Mouse (Mus musculus) NIH3T3 (cell line): ENCODE measurements around the gene Zfp296.
A peak's percentile ranks its signal among the peaks of the same experiment; 100 is the strongest.
"Not testable (repeated sequence)": the region's sequence is repeated elsewhere in the genome, so short reads cannot be mapped to it uniquely, and the experiment has no call there.

Experiments
- DNase-seq: peaks from one replicate; pipeline ENCODE4 v3.0.0-alpha.2; 2012; ENCODE audit warnings: low read depth

Gene Zfp296

DNA sequence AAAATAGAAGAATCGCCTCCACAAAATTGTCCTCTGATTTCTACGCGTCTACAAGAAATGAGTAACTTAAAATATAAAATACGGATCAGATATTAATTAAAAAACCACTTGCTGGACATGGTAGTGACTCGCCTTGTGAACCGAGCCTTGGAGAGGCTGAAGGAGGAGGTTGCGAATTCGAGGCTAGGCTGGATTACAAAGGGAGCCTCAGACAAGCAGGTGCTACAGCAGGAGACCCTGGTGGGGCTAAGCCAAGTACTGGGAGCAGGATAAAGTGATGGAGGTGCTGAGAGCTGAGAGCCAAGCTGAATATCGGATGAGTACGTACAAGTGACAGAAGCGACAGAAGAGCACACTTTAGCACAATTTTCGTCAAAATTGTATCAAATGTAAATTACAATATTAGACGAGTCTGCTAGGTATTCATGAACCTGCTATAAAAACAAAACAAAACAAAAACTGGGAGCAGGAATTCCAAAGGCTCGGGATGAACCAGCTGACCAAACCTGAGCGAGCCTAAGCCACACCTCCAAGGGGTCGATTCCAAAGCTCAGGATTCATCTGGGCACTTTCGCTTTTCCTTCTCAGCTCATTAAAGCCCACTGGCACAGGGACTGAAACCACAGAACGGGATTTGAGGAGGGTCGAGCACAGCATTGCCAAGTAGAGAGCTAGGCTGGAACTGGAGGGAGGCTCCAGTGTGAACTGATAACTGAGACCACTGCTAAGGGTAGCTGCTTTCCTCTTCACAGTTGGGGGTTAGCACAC lies 14.3 kb upstream of the Zfp296 start, which contains the start of gene Ppp1r37:
Ppp1r37 (minus strand) TSS at position 434 of the 768 bp plus-strand sequence.
- peak; percentile 65 for DNase-seq

DNA sequence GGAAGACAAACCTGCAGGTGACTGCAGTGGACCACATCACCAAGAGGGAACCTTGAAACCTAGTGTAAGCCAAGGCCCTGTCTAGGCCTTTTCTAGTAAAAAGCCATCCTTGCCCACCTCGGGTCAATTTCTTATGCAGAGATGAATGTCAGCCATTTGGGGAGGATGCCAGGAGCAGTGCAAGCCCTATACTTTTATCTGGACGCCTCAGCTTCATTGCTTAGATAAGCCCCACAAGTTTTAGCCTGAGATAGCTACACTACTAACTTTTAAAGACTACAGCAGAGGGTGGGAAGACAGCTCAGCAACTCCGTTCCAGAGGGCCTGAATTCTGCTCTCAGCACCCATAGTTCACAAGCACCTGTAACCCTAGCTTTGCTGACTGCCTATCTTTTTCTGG lies 13.2 kb upstream of the Zfp296 start:
- DNase-seq: no peak

DNA sequence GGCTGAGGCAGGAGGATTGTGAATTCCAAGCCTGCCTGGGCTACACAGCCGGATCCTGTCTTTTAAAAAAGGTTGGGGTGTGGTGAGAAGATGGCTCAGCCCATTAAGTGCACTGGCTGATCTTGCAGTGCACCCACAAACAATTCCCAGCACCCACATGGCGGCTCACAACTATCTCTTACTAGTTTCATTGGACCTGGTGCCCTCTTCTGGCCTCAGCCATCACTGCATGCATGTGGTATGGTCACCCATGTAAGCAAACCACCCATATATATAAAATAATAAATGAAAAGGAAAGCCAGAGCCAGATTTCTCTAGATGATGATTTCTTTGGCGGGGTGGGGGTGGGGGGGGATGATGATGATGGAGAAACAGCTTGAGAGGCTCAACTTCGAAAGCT lies 12.6 kb upstream of the Zfp296 start:
- peak; percentile 57 for DNase-seq

DNA sequence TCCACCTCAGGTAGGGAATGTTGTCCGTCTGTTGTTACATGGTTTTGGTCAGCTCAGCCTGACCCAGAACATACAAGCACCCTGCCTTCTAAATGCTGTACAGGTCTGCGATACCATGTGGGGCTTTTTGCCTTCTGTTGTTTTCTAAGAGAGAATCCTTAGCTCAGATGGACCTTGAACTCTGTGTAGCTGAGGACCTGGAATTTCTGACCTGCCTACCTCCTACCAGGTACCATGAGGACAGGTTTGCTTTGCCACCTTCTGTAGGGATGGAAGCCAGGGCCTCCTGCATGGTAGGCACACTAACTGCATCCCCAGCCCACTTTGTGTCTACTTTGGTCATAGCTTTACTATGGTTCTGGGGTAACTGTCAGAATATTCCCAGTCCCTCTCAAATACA lies 11.3 kb upstream of the Zfp296 start:
- no peak for DNase-seq

DNA sequence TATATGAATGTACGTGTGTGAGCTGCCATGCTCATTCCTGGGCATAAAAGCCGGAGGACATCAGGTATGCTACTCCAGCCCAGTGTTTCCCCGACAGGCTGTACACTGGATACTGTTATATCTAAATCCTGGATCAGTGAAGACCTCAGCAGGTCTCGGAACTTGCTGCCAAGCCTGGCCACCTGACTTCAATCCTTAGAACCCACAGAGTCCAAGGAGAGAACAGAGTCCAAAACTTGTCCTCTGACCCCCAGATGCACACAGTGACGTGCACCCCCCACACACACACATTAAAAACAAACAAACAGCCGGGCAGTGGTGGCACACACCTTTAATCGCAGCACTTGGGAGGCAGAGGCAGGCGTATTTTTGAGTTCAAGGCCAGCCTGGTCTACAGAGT lies 9.7 kb upstream of the Zfp296 start:
- no peak for DNase-seq

DNA sequence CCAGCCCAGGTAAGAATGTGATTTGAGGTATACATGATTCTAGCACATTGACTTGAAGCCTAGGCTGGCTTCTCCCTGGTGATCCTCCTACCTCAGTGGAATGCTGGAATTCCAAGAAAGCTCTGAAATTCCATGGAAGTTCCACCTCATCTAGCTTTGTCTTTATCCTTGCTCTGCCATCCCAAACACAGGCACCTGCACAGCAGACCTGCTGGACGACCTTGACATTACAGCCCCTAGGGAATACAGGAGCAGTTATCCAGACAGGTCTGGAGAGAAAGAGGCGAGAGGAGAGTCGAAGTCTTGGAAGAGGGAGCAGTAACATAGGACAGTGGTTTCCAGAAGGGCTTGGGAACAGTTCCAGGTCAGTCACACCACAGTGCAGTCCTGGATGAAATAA lies 7.4 kb upstream of the Zfp296 start:
- DNase-seq: no peak

DNA sequence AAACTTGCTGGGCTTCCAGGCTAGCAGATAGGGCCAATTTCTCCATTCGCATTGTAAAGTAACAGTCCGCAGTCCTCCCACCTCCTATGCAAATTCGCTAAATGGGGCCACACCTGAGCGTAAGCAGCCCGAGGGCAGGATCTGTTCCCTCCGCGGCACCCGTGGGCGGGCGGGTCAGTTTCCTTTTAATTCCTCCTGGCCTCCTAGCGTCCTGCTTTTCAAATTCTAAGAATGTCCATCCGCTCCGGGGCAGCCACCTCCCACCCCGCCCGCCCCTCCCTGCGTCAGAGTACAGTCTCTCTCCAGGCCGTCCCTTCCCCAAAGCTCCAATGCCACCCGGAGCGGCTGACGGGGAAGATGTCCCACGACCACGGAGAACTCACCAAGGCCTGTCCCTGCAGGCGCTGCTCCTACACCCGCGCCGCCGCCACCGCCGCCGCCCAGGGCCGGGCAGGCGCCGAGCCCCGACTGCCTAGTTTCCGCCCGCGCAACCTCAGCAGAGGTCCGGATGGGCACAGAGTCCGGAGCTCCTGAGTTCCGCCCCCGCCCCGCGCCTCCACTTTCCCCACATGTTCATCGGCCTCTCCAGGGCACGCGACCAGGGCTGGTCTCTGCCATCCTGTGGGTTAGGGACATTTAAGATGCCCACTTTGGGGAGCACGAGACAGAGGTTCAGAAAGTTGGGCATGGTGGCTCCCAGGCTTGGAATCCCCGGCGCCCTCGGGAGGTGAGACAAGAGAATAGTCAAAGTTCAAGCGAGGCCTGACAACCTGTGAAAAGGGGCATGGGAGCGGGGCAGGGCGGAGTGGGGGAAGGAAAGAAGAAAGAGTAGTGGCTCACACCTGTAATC lies 3.9 kb upstream of the Zfp296 start:
- DNase-seq: peak; percentile 92

DNA sequence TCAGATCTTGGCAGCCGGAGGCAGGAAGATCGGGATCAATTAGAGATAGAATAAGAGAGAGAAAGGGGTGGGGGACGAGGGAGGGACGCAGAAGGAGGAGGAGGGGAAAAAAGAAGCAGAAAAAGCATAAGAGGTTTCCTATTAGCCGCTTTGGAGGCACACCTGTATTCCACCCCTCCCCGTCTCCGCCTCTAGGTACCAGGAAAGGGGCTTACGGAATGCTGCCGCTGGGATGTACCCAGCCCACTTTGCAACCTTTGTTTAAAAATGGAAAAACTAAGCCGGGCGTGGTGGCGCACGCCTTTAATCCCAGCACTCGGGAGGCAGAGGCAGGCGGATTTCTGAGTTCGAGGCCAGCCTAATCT lies 3.3 kb upstream of the Zfp296 start:
- no peak for DNase-seq

DNA sequence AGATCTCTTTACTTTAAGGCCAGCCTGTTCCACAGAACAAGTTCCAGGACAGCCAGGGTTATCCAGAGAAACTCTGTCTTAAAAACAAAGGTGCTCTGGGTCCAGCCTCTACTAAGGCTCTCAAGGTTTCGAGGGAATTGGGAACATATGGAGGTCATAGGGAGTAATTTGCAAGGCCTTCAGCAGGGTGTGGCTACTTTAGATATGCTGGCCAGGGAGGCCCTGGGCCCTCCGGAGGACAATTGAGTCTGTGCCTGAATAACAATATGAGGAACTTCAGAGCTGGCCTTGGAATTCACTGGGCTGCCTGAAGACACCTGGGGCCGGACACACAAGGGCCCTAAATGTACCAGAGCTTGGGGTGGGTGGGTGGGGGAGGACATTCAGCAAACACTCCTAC lies 1.5 kb upstream of the Zfp296 start:
- DNase-seq: no peak

DNA sequence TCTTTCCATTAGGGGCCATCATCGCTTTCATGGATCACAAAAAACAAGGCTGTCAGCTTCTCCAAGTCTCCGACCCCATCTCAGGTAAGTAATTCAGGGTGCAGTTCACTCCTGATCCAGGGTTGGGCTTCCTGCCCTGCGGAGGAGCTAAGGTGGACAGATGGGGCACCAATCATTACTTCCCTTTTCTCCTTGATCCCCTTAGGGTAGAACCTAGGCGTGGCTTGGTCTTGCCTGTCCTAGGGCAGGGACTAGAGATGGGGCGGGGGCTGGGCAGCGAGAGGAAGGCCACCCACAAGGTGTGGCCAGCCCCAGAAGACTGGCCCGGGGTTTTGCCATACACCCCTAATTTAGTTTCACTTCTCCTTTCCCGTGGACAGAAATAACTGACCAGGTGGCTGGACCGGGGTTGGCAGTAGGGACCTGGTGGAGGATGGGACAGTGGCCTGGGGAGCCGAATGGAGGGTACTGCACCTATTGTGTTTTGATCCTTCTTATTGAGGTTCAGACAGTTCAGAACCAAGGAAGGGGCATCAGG lies 859 bp downstream of the Zfp296 start:
- no peak for DNase-seq

DNA sequence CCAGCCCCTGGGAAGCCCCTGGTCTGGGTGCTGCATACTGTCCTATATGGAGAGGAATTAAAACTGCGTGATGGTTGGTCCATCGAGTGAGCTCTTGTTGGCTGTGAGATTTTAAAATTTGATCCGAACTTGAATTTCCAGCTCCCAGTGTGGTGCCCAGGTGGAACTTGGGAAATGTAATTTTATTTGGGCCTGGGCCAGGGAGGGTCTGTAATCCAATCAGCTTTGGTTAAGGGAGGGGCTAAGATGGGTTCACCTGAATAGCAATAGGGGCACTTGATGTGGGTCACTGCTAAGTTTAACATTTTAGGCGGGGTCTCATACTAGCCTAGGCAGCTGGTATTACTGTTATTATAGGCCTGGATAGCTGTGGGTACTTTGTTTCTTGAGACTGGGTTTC lies 1.3 kb downstream of the Zfp296 start:
- DNase-seq: no peak

DNA sequence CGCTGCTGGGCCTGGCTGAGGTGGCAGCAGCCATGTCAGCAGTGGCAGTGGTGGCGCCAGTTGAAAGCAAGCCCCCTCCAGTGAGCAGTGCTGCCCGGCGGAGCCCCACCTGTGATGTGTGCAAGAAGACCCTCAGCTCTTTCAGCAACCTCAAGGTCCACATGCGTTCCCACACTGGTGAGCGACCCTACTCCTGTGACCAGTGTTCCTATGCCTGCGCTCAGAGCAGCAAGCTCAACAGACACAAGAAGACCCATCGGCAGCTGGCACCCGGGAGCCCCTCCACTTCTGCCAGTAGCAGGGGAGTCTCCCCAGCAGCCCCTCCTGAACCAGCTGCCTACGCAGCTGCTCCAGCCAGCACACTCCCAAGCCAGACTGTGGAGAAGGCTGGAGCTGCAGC lies 2.7 kb downstream of the Zfp296 start:
- no peak for DNase-seq

DNA sequence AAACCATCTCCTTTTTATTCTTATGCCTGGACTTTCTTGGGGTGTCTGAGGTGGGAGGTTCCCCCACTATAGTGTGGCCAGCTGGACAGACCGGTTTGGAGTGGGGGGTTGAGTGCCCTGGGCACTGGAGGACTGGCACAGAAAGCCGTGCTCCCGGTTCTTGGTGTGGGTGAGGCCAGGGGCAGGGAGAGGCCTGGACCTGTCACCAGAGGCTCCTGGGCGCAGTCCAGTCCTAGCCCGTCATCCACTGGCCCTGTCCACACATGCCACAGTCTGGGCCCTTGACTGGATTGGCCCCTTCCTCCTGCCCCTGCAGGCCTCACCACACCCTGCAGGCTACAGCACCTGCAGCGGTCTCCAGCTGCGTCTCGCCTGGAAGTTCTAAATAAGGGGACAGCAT lies 3.5 kb downstream of the Zfp296 start:
- DNase-seq: no peak

DNA sequence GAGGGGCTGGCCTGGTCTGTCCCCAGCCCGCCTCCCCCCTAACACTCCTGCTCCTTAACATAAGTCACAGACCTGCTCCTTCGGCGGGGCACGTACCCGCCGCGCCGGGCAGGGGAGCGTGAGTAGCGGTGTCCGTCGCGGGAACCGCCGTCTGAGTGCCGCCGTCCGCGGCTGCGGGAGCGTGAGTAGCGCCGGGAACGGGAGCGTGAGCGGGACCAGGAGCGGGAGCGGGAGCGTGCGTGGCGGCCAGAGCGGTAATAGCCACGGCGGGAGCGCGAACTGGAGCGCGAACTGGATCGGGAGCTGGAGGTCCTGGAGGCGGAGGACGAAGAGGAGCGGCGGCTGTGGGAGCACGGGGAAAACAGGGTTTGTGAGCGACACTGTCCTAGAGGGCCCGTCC lies 9.2 kb downstream of the Zfp296 start:
- DNase-seq: no peak

DNA sequence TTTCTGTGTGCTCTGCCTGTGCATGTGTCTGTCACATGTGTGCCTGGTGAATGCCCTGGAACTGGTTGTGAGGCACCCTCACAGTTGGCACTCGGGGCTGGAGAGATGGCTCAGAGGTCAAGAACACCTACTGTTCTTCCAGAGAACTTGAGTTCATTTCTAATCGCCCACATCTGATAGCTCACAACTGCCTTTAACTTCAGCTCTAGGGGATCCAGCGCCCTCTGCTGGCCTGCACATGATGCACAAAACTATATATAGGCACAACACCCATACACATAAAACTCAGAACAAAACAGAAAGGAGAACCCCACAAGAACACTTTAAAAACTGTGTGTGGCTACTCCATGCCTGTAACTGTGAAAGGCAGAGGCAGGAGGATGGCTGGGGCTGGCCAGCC lies 12.1 kb downstream of the Zfp296 start:
- peak; percentile 79 for DNase-seq

DNA sequence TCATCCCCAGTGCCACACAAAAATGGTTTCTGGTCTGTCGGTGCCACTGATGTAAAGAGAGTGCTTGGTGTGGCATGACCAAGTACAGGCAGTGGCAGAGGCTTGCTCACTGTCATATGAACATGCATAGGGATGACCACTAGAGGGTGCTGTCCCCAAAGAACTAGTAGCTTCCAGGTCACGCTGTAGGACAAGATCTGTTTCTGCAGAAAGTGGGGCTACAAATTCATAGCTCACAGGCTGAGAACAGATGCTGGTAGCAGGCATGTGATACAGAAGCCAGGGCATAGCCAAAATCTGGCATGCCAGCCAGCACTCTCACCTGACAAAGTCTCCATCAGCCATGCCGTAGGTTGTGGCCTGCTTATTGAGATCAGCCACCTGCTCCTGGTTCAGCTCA lies 12.8 kb downstream of the Zfp296 start:
- peak; percentile 84 for DNase-seq

DNA sequence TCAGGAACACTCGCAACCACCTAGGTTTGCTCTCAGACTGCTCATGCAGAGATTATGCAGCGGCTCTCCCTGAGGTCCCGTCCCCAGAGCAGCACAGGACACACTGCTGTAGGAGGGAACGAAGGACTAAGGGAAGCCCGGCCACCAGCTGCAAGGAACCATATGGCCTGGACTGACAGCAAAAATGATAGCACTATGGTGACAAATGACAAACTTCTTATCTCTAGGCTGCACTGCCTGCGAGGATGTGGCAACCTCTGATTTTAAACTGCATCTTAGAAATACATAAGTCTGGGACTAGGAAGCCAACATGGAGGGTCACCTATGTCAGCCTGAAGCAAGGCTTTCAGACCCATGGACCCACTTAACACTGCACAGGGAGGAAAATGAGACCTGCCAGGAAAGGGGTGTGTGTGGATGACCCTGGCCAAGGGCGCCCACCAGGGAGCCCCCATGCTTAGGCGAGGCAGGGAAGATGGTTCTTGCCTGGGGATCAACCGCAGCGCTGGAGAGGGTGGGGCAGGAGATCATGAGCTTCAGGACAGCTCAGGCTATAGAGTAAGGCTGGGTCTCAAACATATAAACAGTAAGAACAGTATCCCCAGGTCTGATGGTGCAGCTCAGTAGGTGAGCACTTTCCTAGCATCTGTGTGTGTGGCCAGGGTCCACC lies 16.1 kb downstream of the Zfp296 start:
- no peak for DNase-seq

DNA sequence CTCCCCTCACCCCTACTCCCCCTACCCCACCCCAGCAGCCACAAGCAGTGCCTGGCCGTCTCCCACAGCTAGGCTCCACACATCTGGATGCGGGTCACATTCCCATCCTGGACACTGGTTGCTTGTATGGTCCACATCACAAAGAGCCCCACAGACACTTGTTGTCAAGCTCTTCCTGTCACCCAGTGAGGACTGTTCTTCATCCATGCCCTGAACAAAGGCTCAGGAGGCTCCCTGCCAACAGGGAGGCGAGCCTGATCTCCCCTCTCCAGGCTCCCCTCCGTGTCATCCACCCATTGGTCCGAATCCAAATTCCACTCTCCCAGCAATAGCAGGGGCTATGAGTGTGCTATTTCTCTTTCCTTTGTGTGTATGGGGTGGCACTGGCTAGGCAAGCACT lies 23.5 kb downstream of the Zfp296 start:
- peak; percentile 12 for DNase-seq

DNA sequence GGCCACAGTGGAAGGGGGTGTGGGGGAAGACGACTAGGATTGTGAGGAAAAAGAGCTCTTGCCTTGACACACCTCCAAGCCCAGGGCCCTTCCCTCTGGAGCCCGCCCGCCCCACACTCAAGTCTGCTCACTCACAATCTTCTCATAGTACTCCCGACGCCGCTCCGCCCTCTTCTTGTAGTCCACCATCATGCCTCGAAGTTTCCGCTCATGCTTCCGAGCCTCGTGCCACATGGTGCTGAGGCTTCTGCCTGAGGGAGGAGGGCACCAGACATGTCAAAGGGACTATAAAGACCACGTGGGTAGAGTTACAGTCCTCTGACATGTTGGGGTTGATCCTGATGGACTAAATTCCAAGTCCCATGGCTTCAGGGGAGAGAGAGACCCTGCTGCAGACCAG lies 26.0 kb downstream of the Zfp296 start:
- DNase-seq: peak; percentile 14

DNA sequence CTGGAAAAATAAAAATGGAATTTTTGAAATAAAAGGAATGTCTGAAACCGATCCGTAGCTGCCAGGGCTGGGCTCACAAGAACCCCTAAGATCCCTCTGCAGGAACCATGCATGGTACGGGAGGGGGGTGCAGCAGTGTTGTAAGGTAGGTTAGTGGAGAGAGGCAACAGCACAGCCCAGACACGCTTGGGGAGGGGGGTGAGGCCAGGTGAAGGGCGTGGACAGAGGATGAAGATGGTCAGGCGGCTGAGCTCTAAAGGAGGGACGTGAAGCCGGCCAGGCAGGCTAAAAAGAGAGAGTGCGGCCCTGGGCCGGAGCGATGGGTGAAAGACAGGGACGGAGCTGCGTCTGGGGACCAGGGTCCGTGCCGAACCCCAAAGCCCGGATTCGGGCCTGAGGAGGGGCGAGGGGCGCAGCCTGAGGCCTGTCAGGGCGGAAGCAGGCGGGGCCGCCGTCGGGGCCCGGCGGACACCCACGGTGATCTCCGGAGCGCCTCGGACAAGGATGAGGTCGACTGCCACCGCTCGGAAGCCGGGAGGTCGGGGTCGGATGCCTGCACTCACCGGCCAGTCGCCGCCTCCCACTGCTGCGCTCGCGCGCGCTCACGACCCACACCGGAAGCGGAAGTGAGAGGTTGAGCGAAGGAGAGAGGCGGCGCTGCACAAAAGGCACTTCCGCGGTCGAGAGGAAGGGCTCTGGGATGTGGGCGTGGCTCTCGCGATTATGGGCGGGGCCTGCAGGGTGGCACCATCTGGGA lies 26.9 kb downstream of the Zfp296 start, which contains the start of gene Clasrp:
Clasrp (minus strand) TSS at position 638 of the 757 bp plus-strand sequence.
- peak; percentile 97 for DNase-seq

DNA sequence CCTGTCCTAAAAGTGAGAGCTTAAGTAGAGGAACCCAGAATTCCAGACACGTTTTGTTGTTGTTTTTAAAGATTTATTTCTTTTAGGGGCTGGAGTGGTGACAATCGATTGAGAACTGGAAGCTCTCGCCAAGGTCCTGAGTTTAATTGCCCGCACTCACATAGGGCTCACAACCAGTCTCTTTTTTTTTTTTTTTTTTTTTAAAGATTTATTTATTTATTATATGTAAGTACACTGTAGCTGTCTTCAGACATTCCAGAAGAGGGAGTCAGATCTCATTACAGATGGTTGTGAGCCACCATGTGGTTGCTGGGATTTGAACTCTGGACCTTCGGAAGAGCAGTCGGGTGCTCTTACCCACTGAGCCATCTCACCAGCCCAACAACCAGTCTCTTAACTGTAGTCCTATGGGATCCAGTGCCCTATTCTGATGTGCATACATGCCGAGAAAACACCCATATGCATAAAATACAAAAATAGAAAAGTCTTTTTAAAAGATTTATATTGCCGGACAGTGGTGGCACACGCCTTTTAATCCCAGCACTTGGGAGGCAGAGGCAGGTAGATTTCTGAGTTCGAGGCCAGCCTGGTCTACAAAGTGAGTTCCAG lies 27.6 kb downstream of the Zfp296 start:
- DNase-seq: not testable (repeated sequence)
